Mouse (Mus musculus) liver, adult 2 months (tissue): ENCODE data around the gene Pax2. TPM values are rescaled to one million over a fixed set of nuclear protein-coding genes. Genes with fewer than 3 reads are reported as not detected.

Experiments used
- DNase-seq: peaks from one replicate; pipeline ENCODE4 v3.0.0-alpha.2; 2011; ENCODE audit warnings: low read depth, low spot score; ENCODE audit errors: extremely low read depth
- H3K27ac ChIP-seq: fragments of 200-500 bp; replicated peaks from 2 replicates; pipeline ENCODE4 v1.5.1; 2012; ENCODE audit warnings: low read depth, mild to moderate bottlenecking, control low read depth, inconsistent platforms, low read length; ENCODE audit not compliant: insufficient read depth
- H3K27me3 ChIP-seq: fragments of 200-500 bp; 2 replicates; pipeline ENCODE4 v1.6.1; 2012; ENCODE audit warnings: mild to moderate bottlenecking, moderate library complexity, low read length, inconsistent platforms; ENCODE audit not compliant: control insufficient read depth, insufficient read depth
- H3K36me3 ChIP-seq: fragments of 200-500 bp; 2 replicates; pipeline ENCODE4 v1.6.1; 2012; ENCODE audit warnings: low read length, inconsistent platforms; ENCODE audit not compliant: control insufficient read depth, insufficient read depth
- H3K4me1 ChIP-seq: fragments of 200-500 bp; 2 replicates; pipeline ENCODE4 v1.6.1; 2011; ENCODE audit warnings: low read length; ENCODE audit not compliant: control insufficient read depth, insufficient read depth
- H3K4me3 ChIP-seq: fragments of 200-500 bp; 2 replicates; pipeline ENCODE4 v1.5.1; 2011; ENCODE audit warnings: low read depth, mild to moderate bottlenecking, control low read depth, low read length, moderate library complexity; ENCODE audit not compliant: insufficient read depth
- H3K79me2 ChIP-seq: fragments of 200-500 bp; 2 replicates; pipeline ENCODE4 v1.6.1; 2012; ENCODE audit warnings: inconsistent platforms, mild to moderate bottlenecking, low read length, moderate library complexity; ENCODE audit not compliant: control insufficient read depth, insufficient read depth
- H3K9ac ChIP-seq: fragments of 200-500 bp; 2 replicates; pipeline ENCODE4 v1.6.1; 2012; ENCODE audit warnings: low read depth, mild to moderate bottlenecking, control low read depth, inconsistent platforms, low read length
- CTCF ChIP-seq: fragments of 200-500 bp; IDR thresholded peaks from 2 replicates; pipeline ENCODE4 v1.5.1; 2011; ENCODE audit warnings: low read depth, low read length, control low read depth
- POLR2A ChIP-seq: fragments of 200-500 bp; IDR thresholded peaks from 2 replicates; pipeline ENCODE4 v1.6.1; 2011; ENCODE audit warnings: low read length, control low read depth; ENCODE audit not compliant: insufficient read depth; ENCODE audit errors: extremely low read depth
- WGBS: fragments of 180-500 bp; shearing (Covaris S2); methylation state at CpG from one replicate; pipeline ENCODE4 v1.1.7; 2018; 5-methylcytosine and 5-hydroxymethylcytosine counted together
- polyA plus RNA-seq: library from polyadenylated mRNA; depleted of rRNA; stranded (reverse); fragments of >200 nt; gene quantifications from 2 replicates; pipeline ENCODE4 v1.2.3, GENCODE M21; 2012
- total RNA-seq: library from RNA; depleted of rRNA; stranded (reverse); fragments of >200 nt; gene quantifications from 2 replicates; pipeline ENCODE4 v1.2.3, GENCODE M21; 2014

The Pax2 gene
- total and polyA plus RNA-seq, 2 experiments, result not detected

DNA sequence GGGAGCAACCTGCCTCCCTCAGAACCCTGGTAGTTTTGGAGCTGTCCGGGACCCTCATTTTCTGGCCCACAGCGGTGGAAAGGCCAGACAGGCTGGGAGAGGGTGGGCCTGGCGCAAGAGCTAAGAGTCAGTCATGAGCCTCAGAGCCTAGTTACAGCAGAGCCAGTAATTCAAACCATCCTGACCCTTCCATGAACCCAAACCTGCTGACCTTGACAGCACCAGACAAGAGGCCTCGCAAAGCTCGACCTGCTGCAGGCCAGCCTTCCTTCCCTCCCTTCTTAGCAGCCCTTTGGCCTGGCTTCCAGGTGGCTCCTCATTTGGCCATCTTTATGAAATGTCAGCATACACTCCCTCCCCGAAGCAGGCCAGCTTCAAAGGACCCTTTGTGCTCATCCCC is 44.5 kb downstream of the Pax2 start:
- H3K4me3 ChIP-seq, result no peak overlapping the region
- no peaks in the 10 kb centered on the region for H3K36me3 ChIP-seq
- H3K79me2 ChIP-seq, result no peaks in the 10 kb centered on the region
- no peaks in the 10 kb centered on the region for H3K27me3 ChIP-seq
- no peaks in the 10 kb centered on the region for H3K4me1 ChIP-seq
- TF ChIP-seq CTCF (no peak), POLR2A (no peak)
- no peak overlapping the region for H3K9ac ChIP-seq
- 75% methylated on average over 6 of the region's 6 CpGs for WGBS
- no peak for DNase-seq
- no peak overlapping the region for H3K27ac ChIP-seq

DNA sequence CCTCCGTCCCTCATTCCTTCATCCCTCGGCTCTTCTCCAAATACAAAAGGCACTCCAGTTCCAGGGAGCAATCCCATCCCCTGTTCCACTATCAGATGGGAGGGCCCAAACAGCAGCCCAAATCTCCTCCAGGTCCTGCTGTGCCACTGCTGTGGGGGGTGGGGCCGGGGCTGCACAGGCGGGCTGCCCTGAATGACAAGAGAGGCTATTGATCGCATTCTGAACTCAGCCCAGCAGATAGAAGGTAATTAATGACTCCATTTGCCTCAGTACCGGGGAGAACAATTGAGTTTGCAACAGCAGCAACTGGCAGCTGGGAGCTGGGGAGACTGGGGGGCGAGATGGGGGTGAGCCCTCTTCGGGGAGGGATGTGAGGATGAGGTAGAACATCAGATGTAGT is 52.9 kb downstream of the Pax2 start:
- Histone ChIP-seq H3K4me1 (no peaks in the 10 kb centered on the region), H3K4me3 (no peak overlapping the region), H3K27me3 (peaks cover 9% of the 10 kb centered on the region; the same call in 1 of the 2 replicates), H3K36me3 (no peaks in the 10 kb centered on the region), H3K27ac (no peak overlapping the region), H3K79me2 (no peaks in the 10 kb centered on the region), H3K9ac (no peak overlapping the region)
- WGBS, result 15% methylated on average over 8 of the region's 8 CpGs
- DNase-seq, result no peak
- TF ChIP-seq POLR2A, result no peak
- TF ChIP-seq CTCF, result no peak

DNA sequence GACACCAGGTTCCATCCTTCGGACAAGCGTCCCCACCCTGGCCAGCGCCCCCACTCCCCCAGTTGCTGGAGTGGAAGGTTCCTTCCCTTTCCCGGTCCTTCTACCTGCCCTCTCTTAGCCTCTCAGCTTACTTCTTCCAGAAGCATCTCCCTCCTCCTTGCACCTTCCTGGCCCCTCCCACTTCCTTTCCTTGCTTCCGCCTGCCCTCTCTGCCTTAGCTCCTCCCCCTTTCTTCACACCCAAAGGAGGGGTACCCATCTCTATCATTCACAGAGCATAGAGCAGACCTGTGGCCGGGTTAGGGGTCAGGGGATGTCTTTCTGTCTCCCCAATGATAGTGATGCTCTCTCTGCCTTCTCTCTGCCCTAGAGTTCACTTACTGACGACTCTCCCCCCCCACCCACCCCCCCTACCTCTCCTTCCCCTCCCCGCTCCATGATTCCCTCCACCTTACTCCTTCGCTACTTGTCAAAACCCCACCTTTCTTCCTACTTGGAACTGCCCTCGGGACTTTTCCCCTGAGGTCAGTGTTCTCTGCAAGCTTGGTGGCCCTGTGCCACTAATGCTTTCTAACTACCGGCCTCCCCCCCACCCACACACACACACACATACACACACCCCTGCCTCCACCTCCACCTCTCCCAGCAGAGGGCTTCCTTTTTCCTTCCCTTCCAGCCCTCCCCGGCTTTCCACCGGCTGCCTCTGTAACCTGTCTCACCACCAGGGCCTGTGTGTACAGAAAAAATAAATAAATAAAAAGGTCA is 57.0 kb downstream of the Pax2 start:
- no peak for TF ChIP-seq POLR2A
- no peak for TF ChIP-seq CTCF
- Histone ChIP-seq H3K4me1 (no peaks in the 10 kb centered on the region), H3K27ac (no peak overlapping the region), H3K36me3 (no peaks in the 10 kb centered on the region), H3K4me3 (no peak overlapping the region), H3K79me2 (no peaks in the 10 kb centered on the region), H3K9ac (no peak overlapping the region), H3K27me3 (peaks cover 9% of the 10 kb centered on the region; the same call in 1 of the 2 replicates)
- no peak for DNase-seq
- WGBS, result 49% methylated on average over 13 of the region's 13 CpGs

DNA sequence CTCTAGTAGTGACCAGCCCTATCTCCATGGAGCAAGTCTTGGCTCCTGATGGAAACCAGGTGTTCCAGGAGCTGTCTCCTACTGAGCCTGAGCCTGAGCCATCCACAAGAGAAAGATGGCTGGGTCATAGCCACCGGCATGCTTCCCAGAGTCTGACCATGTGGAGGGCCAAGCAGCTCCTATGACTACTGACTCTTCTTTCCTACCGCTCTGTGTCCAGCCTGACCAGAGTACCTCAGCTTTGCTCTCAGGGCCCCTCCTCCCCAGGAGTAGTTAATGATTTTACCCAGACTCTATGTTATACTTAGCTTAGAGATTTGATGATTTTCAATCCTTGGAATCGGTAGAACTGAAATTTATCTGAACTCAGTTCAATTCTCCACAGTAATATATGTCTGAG is 59.3 kb downstream of the Pax2 start:
- Histone ChIP-seq H3K27ac (no peak overlapping the region), H3K4me1 (no peaks in the 10 kb centered on the region), H3K9ac (no peak overlapping the region), H3K79me2 (no peaks in the 10 kb centered on the region), H3K27me3 (no peaks in the 10 kb centered on the region), H3K4me3 (no peak overlapping the region), H3K36me3 (no peaks in the 10 kb centered on the region)
- TF ChIP-seq CTCF (no peak), POLR2A (no peak)
- WGBS, result 91% methylated on average over 3 of the region's 3 CpGs
- DNase-seq, result no peak

DNA sequence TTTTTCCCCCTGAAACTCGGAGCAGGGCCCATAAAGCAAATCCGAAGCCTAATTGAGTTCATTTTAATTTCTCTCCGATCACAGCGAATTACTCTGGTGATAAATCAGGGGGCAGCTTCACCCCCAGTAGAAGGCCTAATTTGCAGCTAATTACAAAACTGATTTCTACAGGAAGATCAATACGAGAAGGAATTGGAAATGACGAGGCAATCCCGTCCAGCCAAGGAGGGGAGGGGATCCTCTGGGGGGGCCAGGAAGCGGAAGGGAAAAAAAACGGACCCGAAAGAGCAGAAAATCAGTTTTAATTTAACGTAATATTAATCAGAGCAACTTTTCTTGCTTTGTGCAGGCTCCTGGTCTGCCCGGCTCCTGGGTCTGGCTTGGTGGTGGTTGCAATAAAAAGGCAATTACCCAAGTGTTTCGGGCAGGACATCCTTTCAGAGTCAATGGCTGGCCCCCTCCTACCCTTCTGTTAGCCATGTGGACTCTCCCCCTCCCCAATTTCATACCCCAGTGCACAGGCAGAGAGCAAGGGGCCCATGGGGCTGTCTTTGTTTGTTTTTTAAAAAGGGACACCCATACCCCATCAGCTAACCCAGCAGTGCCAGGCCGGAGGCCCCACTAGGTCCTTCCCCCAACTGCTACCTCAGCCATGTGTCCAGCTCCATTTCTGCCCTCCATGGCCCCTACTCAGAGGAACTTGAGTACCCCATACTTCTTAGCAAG is 61.7 kb downstream of the Pax2 start:
- H3K36me3 ChIP-seq, result no peaks in the 10 kb centered on the region
- TF ChIP-seq CTCF (no peak), POLR2A (no peak)
- DNase-seq, result no peak
- 82% methylated on average over 14 of the region's 14 CpGs for WGBS
- no peaks in the 10 kb centered on the region for H3K27me3 ChIP-seq
- no peaks in the 10 kb centered on the region for H3K4me1 ChIP-seq
- no peak overlapping the region for H3K4me3 ChIP-seq
- H3K9ac ChIP-seq, result no peak overlapping the region
- H3K79me2 ChIP-seq, result no peaks in the 10 kb centered on the region
- H3K27ac ChIP-seq, result no peak overlapping the region

DNA sequence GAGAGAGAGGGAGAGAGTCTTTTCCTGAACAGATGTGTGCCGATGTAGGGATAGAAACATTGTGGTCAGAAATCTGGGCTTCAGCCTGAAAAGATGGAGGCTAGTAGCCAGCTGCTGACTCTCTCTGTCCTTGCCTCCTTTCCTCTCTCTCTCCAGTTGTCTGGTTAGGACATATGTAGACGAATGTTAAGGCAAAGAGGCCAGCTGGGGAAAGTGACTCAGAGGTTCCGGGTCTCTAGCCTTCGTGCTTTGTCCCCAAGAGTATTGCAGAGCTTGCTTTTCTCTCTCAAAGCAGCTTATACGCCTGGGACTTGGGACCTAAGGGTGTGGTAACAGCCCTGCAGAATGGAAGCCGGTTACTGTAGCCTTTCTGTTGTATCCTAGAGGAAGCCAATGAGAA is 62.8 kb downstream of the Pax2 start:
- Histone ChIP-seq H3K9ac (no peak overlapping the region), H3K27me3 (no peaks in the 10 kb centered on the region), H3K4me1 (no peaks in the 10 kb centered on the region), H3K4me3 (no peak overlapping the region), H3K36me3 (no peaks in the 10 kb centered on the region), H3K27ac (no peak overlapping the region), H3K79me2 (no peaks in the 10 kb centered on the region)
- TF ChIP-seq CTCF (no peak), POLR2A (no peak)
- WGBS, result 66% methylated on average over 6 of the region's 6 CpGs
- no peak for DNase-seq
